Mouse (Mus musculus) midbrain, embryonic 13.5 days (tissue): Measurements from ENCODE around the gene Map7. TPM values are rescaled to one million over a fixed set of nuclear protein-coding genes. Genes with fewer than 3 reads are reported as not detected.

ENCODE experiments used
- ATAC-seq: fragments of 200-750 bp; cut with Nextera tagmentation; 2 replicates; pipeline ENCODE4 v1.8.0; 2017; ENCODE audit warnings: mild to moderate bottlenecking, moderate TSS enrichment, moderate library complexity
- H3K27ac ChIP-seq: fragments of 300-500 bp; sonication (generic); 2 replicates; pipeline ENCODE4 v1.5.1; 2015; ENCODE audit warnings: inconsistent platforms, mild to moderate bottlenecking, moderate library complexity
- H3K27me3 ChIP-seq: fragments of 300-500 bp; sonication (generic); 2 replicates; pipeline ENCODE4 v1.6.1; 2015; ENCODE audit warnings: mild to moderate bottlenecking, inconsistent platforms
- H3K36me3 ChIP-seq: fragments of 300-500 bp; sonication (generic); 2 replicates; pipeline ENCODE4 v1.6.1; 2015; ENCODE audit warnings: mild to moderate bottlenecking, inconsistent platforms
- H3K4me1 ChIP-seq: fragments of 300-500 bp; sonication (generic); replicated peaks from 2 replicates; pipeline ENCODE4 v1.6.1; 2015; ENCODE audit warnings: inconsistent platforms
- H3K4me2 ChIP-seq: fragments of 300-500 bp; sonication (generic); replicated peaks from 2 replicates; pipeline ENCODE4 v1.6.1; 2015; ENCODE audit warnings: moderate library complexity, mild to moderate bottlenecking, inconsistent platforms
- H3K4me3 ChIP-seq: fragments of 300-500 bp; sonication (generic); replicated peaks from 2 replicates; pipeline ENCODE4 v1.5.1; 2015; ENCODE audit warnings: mild to moderate bottlenecking, inconsistent platforms
- H3K9ac ChIP-seq: fragments of 300-500 bp; sonication (generic); replicated peaks from 2 replicates; pipeline ENCODE4 v1.6.1; 2015; ENCODE audit warnings: mild to moderate bottlenecking, inconsistent platforms
- H3K9me3 ChIP-seq: fragments of 300-500 bp; sonication (generic); 2 replicates; pipeline ENCODE4 v1.6.1; 2016; ENCODE audit warnings: mild to moderate bottlenecking, inconsistent platforms
- WGBS: fragments of 180-500 bp; shearing (Covaris S2); methylation state at CpG from one replicate; pipeline ENCODE4 v1.1.7; 2015; 5-methylcytosine and 5-hydroxymethylcytosine counted together
- microRNA-seq: library from miRNA; unstranded; fragments of <30 nt; microRNA quantifications from one replicate; pipeline ENCODE4, GENCODE M21; 2016
- polyA plus RNA-seq: library from polyadenylated mRNA; unstranded; fragments of >200 nt; fragmentation: Nextera tagmentation; extraction: Ambion mirVana; gene quantifications from 2 replicates; pipeline ENCODE4 v1.2.1, GENCODE M21; 2015

Gene Map7
- polyA plus RNA-seq, 1 experiment from 2014 or later: 5.8 TPM

- WGBS: under 1% methylated on average over 83 of the region's 84 CpGs
- Histone ChIP-seq H3K4me1 (peaks cover 21% of the 10 kb centered on the region), H3K9me3 (no peaks in the 10 kb centered on the region), H3K27ac (peak within 1 kb of the TSS; percentile 100), H3K9ac (peak within 1 kb of the TSS; percentile 90), H3K27me3 (no peaks in the 10 kb centered on the region), H3K4me3 (peak within 1 kb of the TSS; percentile 69), H3K36me3 (no peaks in the 10 kb centered on the region), H3K4me2 (peak within 1 kb of the TSS; percentile 71)
- peak; percentile 99 for ATAC-seq
These were observed 163.9 kb downstream of the Map7 start, which contains the start of gene Bclaf1 for GRCm38 (mm10) chr10:20311918-20312735. TSS of gene Bclaf1 (plus strand) at chr10:20312469.

GRCm38 (mm10) chr10:20312736-20313301 lies 164.5 kb downstream of the Map7 start:
- Histone ChIP-seq H3K27me3 (no peaks in the 10 kb centered on the region), H3K9me3 (no peaks in the 10 kb centered on the region), H3K4me3 (peak overlapping the region; percentile 69), H3K4me2 (peak overlapping the region; percentile 71), H3K27ac (peak overlapping the region; percentile 100), H3K9ac (peak overlapping the region; percentile 90), H3K36me3 (no peaks in the 10 kb centered on the region), H3K4me1 (peaks cover 21% of the 10 kb centered on the region)
- under 1% methylated on average over 43 of the region's 54 CpGs for WGBS
- ATAC-seq: peak; percentile 79

- 54% methylated on average over 13 of the region's 13 CpGs for WGBS
- no peak for ATAC-seq
- Histone ChIP-seq H3K4me1 (peaks cover 21% of the 10 kb centered on the region), H3K9me3 (no peaks in the 10 kb centered on the region), H3K27me3 (no peaks in the 10 kb centered on the region), H3K27ac (peak overlapping the region; percentile 100; the same call in 1 of the 2 replicates), H3K4me3 (peak overlapping the region; percentile 69), H3K4me2 (peak overlapping the region; percentile 71), H3K9ac (peak overlapping the region; percentile 90), H3K36me3 (0 out of 2 replicates have a peak, but pooled peaks cover 2% of the 10 kb centered on the region)
These were observed 165.2 kb downstream of the Map7 start for GRCm38 (mm10) chr10:20313447-20313846.

GRCm38 (mm10) chr10:20313941-20314340 lies 165.7 kb downstream of the Map7 start:
- Histone ChIP-seq H3K4me3 (peak overlapping the region; percentile 69), H3K27ac (no peak overlapping the region), H3K9ac (no peak overlapping the region), H3K9me3 (no peaks in the 10 kb centered on the region), H3K36me3 (peaks cover 6% of the 10 kb centered on the region), H3K4me1 (peaks cover 21% of the 10 kb centered on the region), H3K4me2 (peak overlapping the region; percentile 71), H3K27me3 (no peaks in the 10 kb centered on the region)
- WGBS: 93% methylated on average over 4 of the region's 4 CpGs
- no peak for ATAC-seq

- WGBS: 52% methylated on average over 2 of the region's 2 CpGs
- H3K9ac ChIP-seq: no peak overlapping the region
- peaks cover 11% of the 10 kb centered on the region for H3K36me3 ChIP-seq
- H3K27ac ChIP-seq: no peak overlapping the region
- H3K4me2 ChIP-seq: no peak overlapping the region
- H3K9me3 ChIP-seq: no peaks in the 10 kb centered on the region
- no peak for ATAC-seq
- no peak overlapping the region for H3K4me3 ChIP-seq
- no peaks in the 10 kb centered on the region for H3K27me3 ChIP-seq
- H3K4me1 ChIP-seq: peaks cover 21% of the 10 kb centered on the region
These were observed 166.5 kb downstream of the Map7 start for GRCm38 (mm10) chr10:20314797-20315196.

- peaks cover 14% of the 10 kb centered on the region for H3K36me3 ChIP-seq
- 94% methylated on average over 5 of the region's 5 CpGs for WGBS
- ATAC-seq: no peak
These were observed 169.2 kb downstream of the Map7 start for GRCm38 (mm10) chr10:20317466-20317865.

GRCm38 (mm10) chr10:20326226-20326625 lies 178.0 kb downstream of the Map7 start:
- no peaks in the 10 kb centered on the region for H3K27me3 ChIP-seq
- no peak overlapping the region for H3K4me3 ChIP-seq

More at GRCm38 (mm10) chr10:20317466-20317865, 169.2 kb downstream of the Map7 start:
- H3K27me3 ChIP-seq: no peaks in the 10 kb centered on the region
- no peak overlapping the region for H3K27ac ChIP-seq
- no peak overlapping the region for H3K4me2 ChIP-seq
- no peak overlapping the region for H3K4me3 ChIP-seq
- H3K9ac ChIP-seq: no peak overlapping the region
- peaks cover 11% of the 10 kb centered on the region for H3K4me1 ChIP-seq
- no peaks in the 10 kb centered on the region for H3K9me3 ChIP-seq

More at GRCm38 (mm10) chr10:20326226-20326625, 178.0 kb downstream of the Map7 start:
- H3K4me1 ChIP-seq: no peaks in the 10 kb centered on the region
- no peak overlapping the region for H3K9ac ChIP-seq
- no peak overlapping the region for H3K27ac ChIP-seq
- no peak for ATAC-seq
- H3K36me3 ChIP-seq: peaks cover 53% of the 10 kb centered on the region
- no peaks in the 10 kb centered on the region for H3K9me3 ChIP-seq
- H3K4me2 ChIP-seq: no peak overlapping the region

Small RNA genes within 50 kb of the gene (microRNA-seq; reads per million reads assigned to microRNA genes)
- not detected for gene Mir6413

Other genes with a start within 250 kb of the Map7 start
- gene Pex7, start 240.8 kb upstream of the Map7 start, polyA plus RNA-seq: 24.8 and 26.4 TPM in 2 replicates
- gene Map3k5, start 214.0 kb upstream of the Map7 start, polyA plus RNA-seq: 0.50 and 0.68 TPM in 2 replicates
- gene Bclaf1, start 164.0 kb downstream of the Map7 start, polyA plus RNA-seq: 153 and 157 TPM in 2 replicates
- gene Mtfr2, start 199.3 kb downstream of the Map7 start, polyA plus RNA-seq: 1.2 and 1.3 TPM in 2 replicates